Mouse (Mus musculus): ENCODE data around the gene Mpg.
A peak's percentile ranks its signal among the peaks of the same experiment; 100 is the strongest.

The Mpg gene

DNA sequence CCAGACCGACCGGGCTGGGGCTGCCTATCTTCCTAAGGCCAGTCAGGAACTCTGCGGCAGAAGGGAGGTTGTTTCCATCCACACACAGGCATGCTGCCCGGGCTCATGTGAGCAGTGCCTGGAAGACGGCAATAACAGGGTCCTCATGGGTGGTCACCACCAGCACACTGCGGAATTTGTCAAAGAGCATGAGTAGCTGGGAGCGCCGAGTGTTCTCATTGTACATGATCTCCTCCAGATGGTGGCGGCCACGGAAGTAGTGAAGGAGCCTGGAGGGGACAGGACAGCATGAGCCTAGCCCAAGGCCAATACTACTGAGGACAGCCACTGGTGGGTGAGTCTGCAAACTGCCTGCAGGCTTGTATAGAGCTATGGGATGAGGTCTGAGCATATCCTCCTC lies 6.5 kb downstream of the Mpg start:
- DNase-seq, result peak; percentile 47 to 60

DNA sequence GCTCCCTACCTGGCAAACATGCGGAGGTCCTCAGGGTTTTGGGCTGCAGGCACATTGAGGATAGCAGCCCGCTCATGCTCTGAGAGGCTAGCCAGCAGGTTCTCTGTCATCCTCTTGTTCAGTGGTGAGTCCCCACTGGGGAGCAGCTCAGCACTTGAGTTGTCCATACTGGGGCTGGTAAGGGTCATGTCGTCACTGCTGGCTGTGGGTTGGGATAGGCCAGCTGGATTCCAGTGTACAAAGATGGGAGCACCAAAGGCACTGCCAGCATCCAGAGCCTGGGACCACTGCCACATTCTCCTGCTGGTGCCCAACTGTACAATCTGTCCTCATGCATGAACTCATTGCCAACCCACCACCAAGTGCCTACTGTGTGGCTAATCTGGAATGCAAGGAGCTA lies 7.6 kb downstream of the Mpg start:
- DNase-seq, result peak in 1 of 2 experiments; percentile 2

- DNase-seq, result no peak
These were observed 8.6 kb downstream of the Mpg start for GRCm38 (mm10) chr11:32234816-32235485.

DNA sequence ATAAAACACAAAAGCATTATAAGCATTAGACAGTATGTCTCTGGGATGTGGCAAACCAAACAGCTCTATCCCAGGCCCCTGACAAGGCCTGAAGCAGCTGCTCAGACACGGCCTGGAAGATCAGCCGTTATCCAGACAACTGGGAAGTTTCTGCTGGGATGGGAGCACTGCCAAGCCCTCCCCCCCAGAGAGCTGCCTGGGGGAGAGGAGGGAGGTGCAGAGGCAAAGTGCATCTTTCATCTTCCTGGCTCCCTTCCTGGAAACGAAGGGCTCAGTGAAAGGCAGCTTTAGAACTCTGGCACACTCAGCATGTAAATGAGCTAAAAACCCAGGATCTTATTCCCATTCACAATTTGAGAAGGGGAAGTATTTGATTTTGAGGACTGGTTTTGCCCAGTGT lies 9.3 kb downstream of the Mpg start:
- DNase-seq, result peak; percentile 87 to 92

- no peak for DNase-seq
These were observed 9.8 kb downstream of the Mpg start for GRCm38 (mm10) chr11:32236132-32236531.

GRCm38 (mm10) chr11:32236712-32237410 lies 10.6 kb downstream of the Mpg start:
- DNase-seq, result peak; percentile 83 to 88

DNA sequence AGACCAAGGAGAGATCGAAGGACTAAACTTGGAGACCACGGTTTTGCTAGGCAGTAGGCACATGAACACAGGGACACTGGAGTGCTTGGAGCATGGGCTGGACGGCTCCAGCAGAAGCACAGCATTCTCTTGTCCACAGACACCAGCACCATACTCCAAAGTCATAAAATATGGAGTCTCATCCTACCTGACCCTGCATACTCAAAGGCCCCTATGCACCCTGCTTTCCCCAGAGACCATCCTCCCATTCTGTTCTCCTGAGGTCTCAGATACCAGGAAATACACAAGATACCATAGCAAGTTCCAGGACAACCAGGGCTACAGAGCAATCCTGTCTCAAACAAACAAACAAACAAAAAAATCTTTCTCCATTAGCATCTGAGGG lies 11.1 kb downstream of the Mpg start:
- DNase-seq, result no peak

DNA sequence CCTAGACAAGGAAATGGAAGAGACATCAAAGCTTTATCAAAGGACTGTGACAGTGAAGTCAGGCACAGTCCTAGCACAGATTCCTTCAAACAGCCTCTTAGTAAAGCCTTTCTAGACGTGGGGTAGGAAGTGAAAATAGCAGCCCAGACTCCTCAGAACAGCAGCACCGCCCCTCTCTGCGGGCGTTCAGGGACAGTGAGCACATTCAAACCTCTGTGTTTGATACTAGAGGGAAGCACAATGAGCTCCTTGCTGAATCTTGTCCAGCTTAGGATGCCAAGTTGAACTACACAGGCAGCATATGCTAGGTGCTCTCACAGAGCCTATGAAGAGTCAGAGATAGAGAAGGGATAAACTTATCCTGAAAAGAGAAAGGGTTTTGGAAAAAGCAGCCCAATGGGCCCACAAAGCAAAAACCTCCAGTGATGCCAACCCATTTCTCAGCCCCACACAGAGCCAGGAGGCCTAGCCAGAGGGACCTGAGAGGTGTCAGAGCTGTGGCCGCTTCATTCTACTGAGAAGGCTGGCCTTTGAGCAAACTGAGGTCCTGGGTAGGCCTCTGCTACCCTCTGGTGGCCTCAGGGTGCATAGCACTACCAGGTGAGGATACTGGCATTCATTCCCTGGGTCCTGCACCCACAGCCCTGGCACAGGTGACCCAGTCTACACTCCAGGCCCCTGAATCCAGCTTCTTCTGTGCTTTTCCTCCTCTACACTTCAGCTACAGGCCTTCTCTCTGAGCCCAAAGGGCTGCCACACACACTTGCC lies 12.0 kb downstream of the Mpg start:
- peak; percentile 81 to 83 for DNase-seq

DNA sequence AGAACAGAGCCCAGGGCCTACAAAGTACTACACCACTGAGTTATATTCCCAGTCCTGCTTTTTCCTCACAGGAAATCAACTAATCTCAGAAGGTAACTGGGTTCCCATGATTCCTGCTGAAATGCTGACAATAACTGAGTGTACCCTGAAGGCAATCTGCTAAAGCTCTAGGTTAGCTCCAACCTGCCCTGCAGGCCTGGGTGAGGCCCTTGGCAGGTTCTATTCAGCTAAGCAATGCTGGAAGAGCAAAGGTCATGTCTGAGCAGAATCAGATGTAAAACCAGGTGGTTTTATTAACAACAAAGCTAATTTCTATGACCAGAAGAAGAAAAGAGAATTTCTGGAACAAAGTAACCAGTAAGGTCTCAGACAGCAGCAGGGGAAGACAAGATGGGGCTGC lies 15.1 kb downstream of the Mpg start:
- no peak for DNase-seq

DNA sequence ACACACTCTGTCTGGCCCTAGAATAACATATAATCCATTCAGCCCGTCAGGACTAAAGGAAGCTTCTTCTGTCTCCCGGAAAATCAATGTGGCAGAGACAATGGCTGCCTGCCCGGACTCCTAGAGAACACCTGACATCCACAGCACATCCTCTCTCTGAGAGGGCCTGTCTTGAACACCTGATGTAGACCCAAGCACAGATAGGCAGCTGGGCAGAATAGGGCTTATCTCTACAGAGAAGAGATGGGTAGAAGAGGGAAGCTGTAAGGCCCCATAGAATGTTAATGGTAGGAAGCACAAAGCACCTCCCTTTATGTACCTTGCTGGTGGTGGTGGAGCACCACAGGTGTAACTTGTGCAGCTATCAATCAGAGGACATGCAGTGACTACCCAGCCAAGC lies 15.9 kb downstream of the Mpg start:
- DNase-seq, result no peak

DNA sequence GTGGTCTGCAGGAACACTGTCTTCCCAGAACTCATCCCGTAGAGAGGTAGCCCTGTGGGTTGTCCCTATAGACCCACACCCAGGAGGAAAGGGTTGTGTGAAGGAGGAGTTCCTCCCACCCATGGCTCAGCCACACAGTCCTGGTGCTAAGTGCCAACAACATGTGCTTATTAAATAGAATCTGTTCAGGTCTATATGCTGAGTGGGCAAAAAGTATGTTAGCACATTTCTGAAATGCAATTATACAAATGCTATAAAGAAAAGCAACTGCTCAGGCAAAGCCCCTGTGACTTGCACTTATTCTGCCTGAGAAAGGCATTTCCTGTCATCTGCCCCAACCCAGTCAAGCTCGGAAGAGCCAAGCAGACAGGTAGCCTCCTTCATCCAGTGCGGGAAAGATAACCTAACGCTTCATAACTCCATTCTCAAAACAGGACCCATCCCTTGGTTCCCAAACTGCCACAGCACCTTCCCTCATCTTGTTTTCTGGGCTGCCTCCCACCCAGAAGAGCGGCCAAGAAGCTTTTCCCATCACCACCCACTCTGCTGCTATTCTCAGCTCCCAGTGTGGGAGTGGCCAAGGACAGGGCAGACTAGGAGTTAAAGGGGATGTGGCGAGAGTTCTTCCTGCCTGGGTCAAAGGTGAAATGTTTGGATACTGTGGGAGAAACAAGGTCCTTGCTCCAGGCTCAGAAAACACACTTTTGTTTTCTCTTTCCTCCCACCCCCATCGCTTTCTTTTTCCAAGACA lies 17.1 kb downstream of the Mpg start:
- peak; percentile 53 to 66 for DNase-seq

DNA sequence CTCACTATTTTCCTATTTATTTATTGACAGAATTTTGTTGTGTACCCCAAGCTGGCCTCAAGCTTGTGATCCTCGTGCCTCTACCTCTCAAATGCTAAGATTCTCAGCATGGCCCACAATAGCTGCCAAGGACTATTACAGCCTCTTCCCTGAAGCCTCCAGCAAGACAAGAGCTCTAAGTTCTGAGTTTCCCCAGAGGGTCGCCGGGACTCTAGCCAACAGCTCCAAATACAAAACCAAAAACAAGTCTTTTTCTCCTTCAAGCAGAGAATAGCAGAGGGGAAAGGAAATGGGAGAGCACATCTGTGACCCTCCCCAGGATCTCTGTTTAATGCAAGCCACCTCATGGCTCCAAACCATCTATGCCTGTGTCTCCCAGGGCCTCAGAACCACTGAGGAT lies 17.8 kb downstream of the Mpg start:
- peak; percentile 66 to 67 for DNase-seq

DNA sequence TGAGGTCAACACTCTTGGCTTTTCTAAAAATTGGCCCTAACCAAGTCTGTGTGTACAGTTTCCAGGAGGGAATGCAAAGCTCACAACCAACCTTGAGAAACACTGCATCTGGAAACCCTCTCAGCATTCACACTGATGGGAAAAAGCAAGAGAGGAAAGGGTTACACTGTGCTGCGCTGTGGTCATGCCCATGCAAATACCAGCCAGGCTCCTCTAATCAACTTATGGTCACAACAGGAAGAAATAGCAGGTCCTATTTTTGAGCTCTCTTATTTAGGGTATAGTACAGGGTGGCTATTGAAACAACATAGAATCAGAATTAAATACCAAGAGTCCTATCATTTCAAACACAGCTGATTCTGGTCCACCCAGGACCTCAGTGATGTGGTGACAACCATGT lies 18.3 kb downstream of the Mpg start:
- no peak for DNase-seq

DNA sequence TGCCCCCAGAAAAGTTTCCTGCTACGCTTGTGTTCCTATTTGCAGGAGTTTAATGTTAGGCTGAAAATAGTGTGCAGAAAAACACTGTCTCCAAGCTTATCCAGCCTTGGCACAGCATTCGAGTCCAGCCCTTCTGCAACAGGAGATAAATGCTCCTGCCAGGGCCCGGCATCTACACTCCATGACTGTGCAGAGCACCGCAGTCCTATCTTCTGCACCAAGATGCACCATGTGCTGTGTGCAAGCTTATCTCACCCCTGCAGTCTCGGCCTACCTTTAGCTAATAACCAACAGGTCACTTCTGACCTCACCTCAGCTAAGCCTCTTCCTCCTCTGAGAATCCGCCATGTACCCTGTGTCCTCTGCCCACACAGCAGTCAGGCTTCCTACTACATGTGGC lies 19.3 kb downstream of the Mpg start:
- no peak for DNase-seq

DNA sequence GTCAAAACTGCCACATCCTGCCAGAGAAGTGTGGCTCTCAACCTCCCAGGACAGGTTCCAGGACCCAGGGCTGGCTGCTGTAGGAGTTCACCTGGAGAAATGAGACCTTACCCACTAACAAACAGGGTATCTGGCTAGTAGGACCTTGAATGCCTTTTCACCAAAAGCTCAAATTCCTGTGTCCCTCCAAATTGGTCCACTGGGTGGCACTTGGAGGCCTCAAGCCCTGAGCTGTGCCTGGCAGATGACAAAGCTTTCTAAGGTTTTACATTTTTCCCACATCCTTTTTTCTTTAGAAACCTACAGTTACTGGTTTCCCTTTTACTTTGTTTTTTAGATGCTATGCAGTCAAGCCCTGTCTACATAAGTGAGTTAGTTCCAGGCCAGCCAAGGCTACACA lies 20.8 kb downstream of the Mpg start:
- DNase-seq, result no peak

- no peak for DNase-seq
These were observed 22.0 kb downstream of the Mpg start for GRCm38 (mm10) chr11:32248350-32248749.

GRCm38 (mm10) chr11:32250880-32251763 lies 24.8 kb downstream of the Mpg start:
- no peak for DNase-seq

- no peak for DNase-seq
These were observed 26.8 kb downstream of the Mpg start for GRCm38 (mm10) chr11:32253121-32253520.

DNA sequence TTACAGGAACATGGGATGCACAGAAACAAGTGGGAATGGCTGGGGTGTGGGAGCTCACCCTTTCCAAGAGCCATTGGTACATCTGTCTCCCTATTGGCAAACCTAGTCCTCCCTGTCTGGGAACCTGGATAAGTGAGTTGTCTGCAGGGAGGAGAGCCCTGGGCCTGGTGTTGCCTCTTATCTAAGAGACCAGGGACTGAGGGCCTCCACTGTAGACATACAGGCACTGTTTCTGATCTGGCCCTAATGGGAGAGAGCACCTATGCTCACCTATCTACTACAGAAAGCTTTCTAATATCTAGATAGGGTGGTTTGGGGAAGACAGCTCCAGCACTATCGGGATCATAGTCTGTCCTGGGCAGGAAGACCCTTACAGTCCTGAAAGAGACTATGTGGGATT lies 29.8 kb downstream of the Mpg start:
- DNase-seq, result no peak

DNA sequence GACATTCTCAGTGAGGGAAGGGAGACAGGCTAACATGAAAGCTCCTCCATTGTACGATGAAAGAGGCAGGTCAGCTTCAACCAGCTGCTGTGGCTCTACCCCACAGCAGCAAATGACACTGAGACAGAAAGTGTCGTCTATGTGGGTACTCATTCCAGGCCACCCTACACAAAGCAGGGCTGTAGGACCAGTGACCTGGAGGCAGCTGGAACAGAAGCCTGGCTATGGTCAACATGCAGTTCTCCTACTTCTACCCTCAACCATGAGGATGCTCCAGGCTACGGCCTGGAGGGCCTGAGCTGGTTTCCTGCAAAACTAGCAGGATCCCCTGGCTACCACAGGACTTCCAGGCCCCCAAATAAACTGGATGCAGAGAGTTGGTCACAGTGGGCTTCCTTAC lies 30.3 kb downstream of the Mpg start:
- DNase-seq, result no peak

DNA sequence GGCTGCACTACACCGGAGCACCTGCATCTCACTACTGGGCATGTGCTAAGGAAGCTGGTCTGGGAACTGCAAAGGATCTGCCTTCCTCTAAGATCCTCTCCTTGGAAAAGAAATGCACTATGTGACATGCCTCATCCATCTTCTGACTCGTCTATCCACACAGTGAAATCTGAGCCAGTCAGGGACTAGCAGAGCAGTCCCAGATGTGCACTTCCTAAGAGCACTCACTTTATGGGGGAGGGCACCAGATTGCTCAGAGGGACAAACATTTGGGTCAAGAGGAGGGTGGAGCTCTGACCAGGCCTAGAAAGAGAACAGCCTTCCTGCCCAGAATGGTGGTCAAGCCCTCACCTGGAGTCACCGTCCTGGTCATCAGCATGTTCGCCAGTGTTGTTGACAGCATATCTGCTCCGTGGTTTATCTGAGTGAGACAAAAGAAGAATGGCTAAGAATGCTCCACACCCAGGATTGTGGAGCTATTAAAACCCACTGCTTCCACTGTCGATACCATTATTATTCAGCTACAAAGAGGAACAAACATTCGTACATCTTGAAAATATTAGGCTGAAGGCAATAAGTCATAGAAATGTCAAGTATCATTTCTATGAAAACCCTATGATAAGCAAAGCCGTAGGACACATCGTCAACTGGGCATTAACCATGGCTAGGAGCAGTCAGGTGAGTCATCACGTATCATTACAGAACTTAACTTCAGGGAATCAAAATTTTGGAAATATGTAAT lies 36.5 kb downstream of the Mpg start:
- DNase-seq, result no peak
